7 mouse cellular contexts compared by ENCODE assay signal in the genomic region with DNA sequence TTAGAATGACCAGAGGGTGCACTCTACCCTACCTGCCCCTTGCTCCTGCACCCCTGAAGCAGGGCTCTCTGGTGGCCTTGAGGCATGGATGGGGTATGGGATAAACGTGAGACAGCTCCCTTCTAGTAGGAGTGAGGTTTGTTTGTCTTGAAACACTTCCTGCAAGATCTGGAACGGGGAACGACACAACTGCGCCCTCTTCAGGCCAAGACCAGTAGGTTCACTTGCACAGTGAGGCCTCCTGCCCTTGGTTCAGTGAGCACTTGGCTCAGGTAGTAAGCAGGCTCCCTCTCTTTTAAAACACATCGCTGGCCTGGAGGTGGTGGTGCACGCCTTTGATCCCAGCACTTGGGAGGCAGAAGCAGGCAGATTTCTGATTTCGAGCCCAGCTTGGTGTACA.
DNase-seq lines count a peak whose midpoint lies in the region; ATAC-seq and TF ChIP-seq lines count a peak whose summit lies in the region.
"Not testable (repeated sequence)": the region's sequence is repeated elsewhere in the genome, so short reads cannot be mapped to it uniquely, and the experiment has no call there.

No protein-coding gene starts in this region.

- not testable (repeated sequence) for DNase-seq in G1E (ENCODE audit: low spot score); liver, postnatal 0 days
- DNase-seq in adrenal gland, postnatal 36 days, result peak; percentile 27 to 49
- peak; percentile 38 for DNase-seq in thymus, adult 2 months

- not testable (repeated sequence) for H3K4me1 ChIP-seq in G1E (ENCODE audit: insufficient read depth, low read depth, low read length); cortical plate, adult 2 months (ENCODE audit: control insufficient read depth, insufficient read depth, low read length); intestine, postnatal 0 days (replicated peaks; ENCODE audit: control insufficient read depth, insufficient read depth, low read length); liver, postnatal 0 days (ENCODE audit: insufficient read depth); thymus, adult 2 months (replicated peaks; ENCODE audit: control insufficient read depth, insufficient read depth, low read length)

- not testable (repeated sequence) for TF ChIP-seq POLR2A in cortical plate, adult 2 months (IDR thresholded peaks at IDR 0.05; ENCODE audit: extremely low read depth, insufficient read depth, low read length); thymus, adult 2 months (IDR thresholded peaks at IDR 0.05; ENCODE audit: control insufficient read depth, extremely low read depth, insufficient read depth, low read length, poor library complexity)

- H3K36me3 ChIP-seq in G1E (replicated peaks); intestine, postnatal 0 days (ENCODE audit: control insufficient read depth, insufficient read depth); liver, postnatal 0 days (replicated peaks; ENCODE audit: insufficient read depth, low read length); thymus, adult 2 months (ENCODE audit: control insufficient read depth, insufficient read depth, low read length): not testable (repeated sequence)

- H3K4me2 ChIP-seq in intestine, postnatal 0 days (replicated peaks; ENCODE audit: low read depth); liver, postnatal 0 days (ENCODE audit: low read depth, low read length): not testable (repeated sequence)

- TF ChIP-seq CTCF in G1E (IDR thresholded peaks at IDR 0.05; ENCODE audit: low read depth, low read length), result peak; percentile 59; the same call in 1 of the 2 replicates
- TF ChIP-seq CTCF in cortical plate, adult 2 months (IDR thresholded peaks at IDR 0.05; ENCODE audit: extremely low read depth, insufficient read depth, low read length), result 0 out of 2 replicates have a peak, but pooled peaks have one; percentile 8
- TF ChIP-seq CTCF in intestine, postnatal 0 days (IDR thresholded peaks at IDR 0.05; ENCODE audit: low read depth), result peak; percentile 60
- TF ChIP-seq CTCF in liver, postnatal 0 days (IDR thresholded peaks at IDR 0.05; ENCODE audit: low read depth), result peak; percentile 44
- TF ChIP-seq CTCF in thymus, adult 2 months (IDR thresholded peaks at IDR 0.05; ENCODE audit: borderline replicate concordance, control insufficient read depth, extremely low read depth, insufficient read depth, low read length, poor library complexity), result peak; percentile 49; the same call in 1 of the 2 replicates

- not testable (repeated sequence) for TF ChIP-seq EP300 in liver, postnatal 0 days (IDR thresholded peaks at IDR 0.05; ENCODE audit: low read depth)

- H3K27me3 ChIP-seq in G1E (ENCODE audit: insufficient read depth, low read length); intestine, postnatal 0 days (replicated peaks; ENCODE audit: control insufficient read depth, insufficient read depth, low read length); liver, postnatal 0 days (ENCODE audit: insufficient read depth, low read length); thymus, adult 2 months (ENCODE audit: control insufficient read depth, insufficient read depth, low read length): not testable (repeated sequence)

- not testable (repeated sequence) for ATAC-seq in G1E (ENCODE audit: extremely low read depth, insufficient number of reproducible peaks, low FRiP score, poor library complexity, severe bottlenecking); intestine, postnatal 0 days; liver, postnatal 0 days
- ATAC-seq in megakaryocyte progenitor cell, adult 5-6 weeks (replicated peaks; ENCODE audit: poor library complexity), result peak; percentile 78

- H3K9ac ChIP-seq in intestine, postnatal 0 days (ENCODE audit: low read depth, low read length); liver, postnatal 0 days (replicated peaks): not testable (repeated sequence)

- not testable (repeated sequence) for H3K9me3 ChIP-seq in G1E (replicated peaks); intestine, postnatal 0 days (ENCODE audit: control insufficient read depth); liver, postnatal 0 days (ENCODE audit: low read length)

- not testable (repeated sequence) for H3K4me3 ChIP-seq in G1E (ENCODE audit: low read depth, low read length); cortical plate, adult 2 months (ENCODE audit: insufficient read depth, low read length); intestine, postnatal 0 days (ENCODE audit: low read depth, low read length); liver, postnatal 0 days (ENCODE audit: low read depth, low read length); thymus, adult 2 months (ENCODE audit: control insufficient read depth, insufficient read depth, low read length)

- H3K27ac ChIP-seq in cortical plate, adult 2 months (ENCODE audit: insufficient read depth, low read length); intestine, postnatal 0 days (ENCODE audit: low read depth, low read length); liver, postnatal 0 days (ENCODE audit: low read depth); thymus, adult 2 months (ENCODE audit: control insufficient read depth, insufficient read depth, low read length): not testable (repeated sequence)

- WGBS in intestine, postnatal 0 days, result 73% methylated on average over 7 of the region's 7 CpGs
- 60% methylated on average over 7 of the region's 7 CpGs for WGBS in liver, postnatal 0 days (ENCODE audit: insufficient replicate concordance)
- whole genome bisulfite sequencing in thymus, adult 2 months, result 67% methylated on average over 7 of the region's 7 CpGs

Comparison
In these comparisons a context has a peak if more than half of its experiments do, and no peak if none do; other contexts are left out.
1. CTCF ChIP-seq: peak in every context shown above with its lines; median percentile 60 in intestine, postnatal 0 days; 59 in G1E; 49 in thymus, adult 2 months; 44 in liver, postnatal 0 days; 8 in cortical plate, adult 2 months.